Mouse (Mus musculus): ENCODE data around the gene Mfap1b.
"Not testable (repeated sequence)": the region's sequence is repeated elsewhere in the genome, so short reads cannot be mapped to it uniquely, and the experiment has no call there.

Mfap1b gene

GRCm38 (mm10) chr2:121473301-121474179 lies at the start of gene Mfap1b:
Gene Mfap1b (minus strand): TSS chr2:121474067.
- CTCF ChIA-PET, result interaction anchor here (0.6 to 0.7 kb wide), 2 partner anchors 48 to 336 kb away, joined by 3 to 4 read pairs; no protein-coding TSS in a partner anchor

- CTCF ChIA-PET, result not testable (repeated sequence)
These were observed 49.0 kb upstream of the Mfap1b start for GRCm38 (mm10) chr2:121522830-121523229.

- CTCF ChIA-PET, result no interaction called here
These were observed 48.1 kb upstream of the Mfap1b start for GRCm38 (mm10) chr2:121522006-121522405.

GRCm38 (mm10) chr2:121518711-121519110 lies 44.8 kb upstream of the Mfap1b start:
- CTCF ChIA-PET, result not testable (repeated sequence)

GRCm38 (mm10) chr2:121518106-121518505 lies 44.2 kb upstream of the Mfap1b start:
- CTCF ChIA-PET, result no interaction called here

GRCm38 (mm10) chr2:121514211-121514610 lies 40.3 kb upstream of the Mfap1b start:
- CTCF ChIA-PET, result no interaction called here

- CTCF ChIA-PET, result not testable (repeated sequence)
These were observed 39.3 kb upstream of the Mfap1b start for GRCm38 (mm10) chr2:121512991-121513765.

GRCm38 (mm10) chr2:121511401-121511800 lies 37.5 kb upstream of the Mfap1b start:
- CTCF ChIA-PET, result no interaction called here

GRCm38 (mm10) chr2:121509584-121509983 lies 35.7 kb upstream of the Mfap1b start:
- CTCF ChIA-PET, result no interaction called here

GRCm38 (mm10) chr2:121507951-121508330 lies 34.1 kb upstream of the Mfap1b start:
- CTCF ChIA-PET, result no interaction called here

GRCm38 (mm10) chr2:121507173-121507950 lies 33.5 kb upstream of the Mfap1b start:
- CTCF ChIA-PET, result no interaction called here

- CTCF ChIA-PET, result not testable (repeated sequence)
These were observed 32.3 kb upstream of the Mfap1b start, which contains the start of the genes Mfap1a and Wdr76 for GRCm38 (mm10) chr2:121505942-121506882. Gene Mfap1a (minus strand): TSS chr2:121506665. Gene Wdr76 (plus strand): TSS chr2:121506723.

- CTCF ChIA-PET, result not testable (repeated sequence)
These were observed 27.7 kb upstream of the Mfap1b start for GRCm38 (mm10) chr2:121501550-121501949.

- CTCF ChIA-PET, result not testable (repeated sequence)
These were observed 10.5 kb upstream of the Mfap1b start for GRCm38 (mm10) chr2:121484403-121484802.

GRCm38 (mm10) chr2:121483576-121483975 lies 9.7 kb upstream of the Mfap1b start:
- CTCF ChIA-PET, result no interaction called here

- CTCF ChIA-PET, result not testable (repeated sequence)
These were observed 7.0 kb upstream of the Mfap1b start for GRCm38 (mm10) chr2:121480916-121481315.

- CTCF ChIA-PET, result no interaction called here
These were observed 6.6 kb upstream of the Mfap1b start for GRCm38 (mm10) chr2:121480498-121480897.

- CTCF ChIA-PET, result interaction anchor here (0.6 kb wide), 1 partner anchor 52 kb away, joined by 4 read pairs; no protein-coding TSS in a partner anchor
These were observed 3.8 kb upstream of the Mfap1b start for GRCm38 (mm10) chr2:121477491-121478266.

- CTCF ChIA-PET, result interaction anchor here (1.0 kb wide), 1 partner anchor 15 kb away, joined by 22 read pairs; no protein-coding TSS in a partner anchor
These were observed 1.4 kb upstream of the Mfap1b start for GRCm38 (mm10) chr2:121475306-121475705.

GRCm38 (mm10) chr2:121474180-121474535 lies 291 bp upstream of the Mfap1b start:
- CTCF ChIA-PET, result interaction anchor here (0.7 to 1.0 kb wide), 2 partner anchors 16 to 47 kb away, joined by 4 to 22 read pairs; no protein-coding TSS in a partner anchor
